Comparison of ENCODE assay signal across 9 mouse cellular contexts in the genomic region with DNA sequence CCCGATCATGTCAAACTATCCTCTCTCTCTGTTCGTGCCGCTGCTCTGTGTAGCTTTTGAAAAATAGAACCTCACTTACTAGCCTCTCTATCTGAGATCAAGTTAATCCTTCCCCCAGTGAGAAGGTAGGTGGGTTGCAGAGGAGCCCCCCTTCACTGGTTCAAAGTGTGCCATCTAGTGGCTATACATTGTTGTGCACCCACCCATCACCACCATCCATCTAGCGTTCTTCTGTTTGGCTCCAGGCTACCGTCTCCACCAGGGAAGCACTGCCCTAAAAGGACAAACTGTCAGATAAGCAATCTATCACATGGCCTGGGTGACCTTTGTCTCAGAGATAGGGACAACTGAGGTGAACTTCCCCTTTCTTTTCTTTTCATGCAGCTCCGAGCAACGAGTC.
DNase-seq lines count a peak whose midpoint lies in the region; ATAC-seq and TF ChIP-seq lines count a peak whose summit lies in the region.
"Had no signal": no experiment of that assay in that cellular context is flagged by ENCODE, and none has a peak within 500 bp of the region (broad histone marks: within the 10 kb centered on the region; RNA-seq: fewer than 3 reads in every experiment).

No protein-coding gene starts in this region.

- H3K4me3 ChIP-seq in G1E (ENCODE audit: low read depth, low read length) = no peak overlapping the region
- H3K4me3 ChIP-seq in cerebellum, adult 2 months (replicated peaks; ENCODE audit: insufficient read depth, low read depth, low read length) = no peak overlapping the region
- H3K4me3 ChIP-seq: embryonic facial prominence, embryonic 12.5 days had no signal

- TF ChIP-seq CTCF in G1E (IDR thresholded peaks at IDR 0.05; ENCODE audit: low read depth, low read length) = 0 out of 2 replicates have a peak, but pooled peaks have one; percentile 21
- peak; percentile 72 for TF ChIP-seq CTCF in cerebellum, adult 2 months (IDR thresholded peaks at IDR 0.05; ENCODE audit: borderline replicate concordance, insufficient read depth, low read depth, low read length)

- 60% methylated on average over 7 of the region's 7 CpGs for whole genome bisulfite sequencing in cerebellum, adult 2 months

- no peaks in the 10 kb centered on the region for H3K36me3 ChIP-seq in G1E (replicated peaks)
- H3K36me3 ChIP-seq: embryonic facial prominence, embryonic 12.5 days had no signal

- no peaks in the 10 kb centered on the region for H3K27me3 ChIP-seq in G1E (ENCODE audit: insufficient read depth, low read length)
- no peaks in the 10 kb centered on the region for H3K27me3 ChIP-seq in cerebellum, adult 2 months (ENCODE audit: control insufficient read depth, insufficient read depth, low read length)
- H3K27me3 ChIP-seq: embryonic facial prominence, embryonic 12.5 days had no signal

- 0 out of 2 replicates have a peak, but pooled peaks cover 3% of the 10 kb centered on the region for H3K4me1 ChIP-seq in G1E (ENCODE audit: insufficient read depth, low read depth, low read length)
- H3K4me1 ChIP-seq in cerebellum, adult 2 months (ENCODE audit: control insufficient read depth, insufficient read depth, low read length) = no peaks in the 10 kb centered on the region
- H3K4me1 ChIP-seq: embryonic facial prominence, embryonic 12.5 days had no signal

- H3K9me3 ChIP-seq in G1E (replicated peaks) = no peaks in the 10 kb centered on the region
- H3K9me3 ChIP-seq: embryonic facial prominence, embryonic 12.5 days had no signal

- no peak overlapping the region for H3K27ac ChIP-seq in cerebellum, adult 2 months (ENCODE audit: insufficient read depth, low read length)
- H3K27ac ChIP-seq: embryonic facial prominence, embryonic 12.5 days had no signal

- no peak for TF ChIP-seq POLR2A in cerebellum, adult 2 months (IDR thresholded peaks at IDR 0.05; ENCODE audit: borderline replicate concordance, insufficient read depth, low read length)

- DNase-seq in layer of hippocampus, adult 11-12 months (ENCODE audit: low spot score) = peak; percentile 65
- no peak for DNase-seq in layer of hippocampus, adult 9-10 months (ENCODE audit: low spot score)
- no peak for DNase-seq in G1E (ENCODE audit: low spot score)
- peak; percentile 42 to 51 for DNase-seq in cerebellum, adult 2 months
- DNase-seq in heart, adult 9 months (ENCODE audit: low spot score in 2 of 2) = peak; percentile 16 to 30
- DNase-seq in kidney, postnatal 4 days = peak; percentile 64 to 73
- DNase-seq in ovary, postnatal 36 days (ENCODE audit: low spot score) = peak; percentile 15
- DNase-seq in gastrocnemius, postnatal 36 days = no peak

- no peak for ATAC-seq in G1E (ENCODE audit: extremely low read depth, insufficient number of reproducible peaks, low FRiP score, poor library complexity, severe bottlenecking)

- intact Hi-C loops in gastrocnemius, postnatal 36 days (cut with DNase I) = no loop called here

Comparison
In these comparisons a context has a peak if more than half of its experiments do, and no peak if none do; other contexts are left out.
1. DNase-seq: peak in layer of hippocampus, adult 11-12 months (single experiment), cerebellum, adult 2 months (2 of 2), heart, adult 9 months (2 of 2), kidney, postnatal 4 days (2 of 2) and ovary, postnatal 36 days (single experiment); none in layer of hippocampus, adult 9-10 months (single experiment), G1E (single experiment) and gastrocnemius, postnatal 36 days (0 of 2).